Mouse (Mus musculus) heart, postnatal 4 days (tissue): ENCODE measurements around the gene Pdcd4. TPM values are rescaled to one million over a fixed set of nuclear protein-coding genes. Genes with fewer than 3 reads are reported as not detected.
"Not testable (repeated sequence)": the region's sequence is repeated elsewhere in the genome, so short reads cannot be mapped to it uniquely, and the experiment has no call there.

Experiments
- DNase-seq: peaks from one replicate; pipeline ENCODE4 v3.0.0; 2021
- total RNA-seq, 2 experiments: library from RNA; stranded (reverse); gene quantifications; 2 replicates each; pipeline ENCODE4 v1.2.3; 2021

The Pdcd4 gene
- total RNA-seq, 2 experiments from 2014 or later, result 19.9 to 22.3 TPM

DNA sequence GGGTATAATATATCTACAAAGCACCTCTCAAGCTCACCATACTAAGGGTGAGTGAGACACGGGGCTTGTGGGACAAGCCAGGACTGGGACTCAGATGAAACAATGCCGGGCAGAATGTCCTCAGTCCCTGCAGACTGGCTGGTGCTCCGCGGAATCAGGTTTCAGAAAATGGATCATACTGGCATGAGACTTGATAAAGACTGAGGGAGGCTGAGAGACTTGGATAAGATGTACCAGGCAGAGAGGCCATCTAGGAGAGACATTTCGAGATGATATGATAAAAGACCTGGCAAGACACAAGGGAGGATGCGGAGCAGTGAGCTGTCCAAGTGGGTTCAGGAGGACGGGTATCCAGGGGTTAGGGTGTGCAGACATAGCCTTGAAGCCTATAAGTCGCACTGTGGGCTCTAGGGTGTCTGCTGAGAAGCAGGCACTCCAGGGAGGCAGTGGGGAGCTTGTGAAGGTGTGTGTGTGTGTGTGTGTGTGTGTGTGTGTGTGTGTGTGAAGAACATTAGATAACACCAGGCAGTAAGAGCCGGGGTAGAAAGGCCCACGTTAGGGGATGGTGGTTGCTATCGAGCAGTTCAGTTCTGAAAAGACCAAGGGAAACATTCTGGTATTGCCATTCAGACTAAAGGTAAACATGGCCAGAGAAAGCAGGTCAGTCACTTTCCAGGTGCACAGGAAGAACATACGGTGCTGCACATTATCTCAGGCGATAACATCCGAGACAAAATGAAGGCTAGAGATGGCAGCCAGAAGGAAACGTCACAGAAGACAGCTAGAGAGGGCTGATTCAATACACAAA lies 10.1 kb downstream of the Pdcd4 start:
- DNase-seq, result no peak

DNA sequence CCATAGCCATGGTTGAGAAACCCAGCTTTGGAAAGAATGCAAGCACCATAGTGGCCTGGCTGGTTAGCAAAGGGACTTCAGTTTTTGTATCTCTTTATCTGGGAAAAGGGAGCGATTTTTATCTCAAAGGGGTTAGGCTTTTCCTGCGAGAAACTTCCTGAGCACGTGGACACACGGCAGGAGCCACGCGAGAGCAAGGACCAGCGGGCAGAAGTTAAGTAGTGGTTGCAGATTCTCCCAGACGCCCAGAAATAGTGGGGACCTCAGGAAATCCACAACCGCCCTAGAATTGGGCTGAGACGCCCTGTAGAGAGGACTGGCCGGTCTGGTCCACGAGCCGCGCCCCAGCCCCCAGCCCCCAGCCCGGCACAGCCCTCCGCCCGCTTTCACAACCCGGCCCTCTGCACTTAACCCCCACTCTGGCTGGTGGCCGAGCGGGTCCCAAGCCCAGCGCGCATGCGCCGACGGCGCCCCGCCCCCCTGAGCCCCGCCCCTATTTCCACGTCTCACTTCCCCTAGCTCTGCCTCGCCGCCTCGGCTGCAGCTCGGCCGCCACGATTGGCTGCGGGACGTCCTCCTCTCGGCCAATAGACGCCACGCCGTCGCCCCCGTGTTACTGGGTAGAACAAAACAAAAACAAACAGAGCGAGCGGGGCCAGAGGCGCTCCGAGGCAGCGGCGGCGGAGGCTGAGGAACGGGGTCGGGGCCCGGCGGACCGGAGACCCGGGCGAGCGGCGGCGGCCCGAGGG lies 10.9 kb downstream of the Pdcd4 start:
- DNase-seq, result peak; percentile 95

DNA sequence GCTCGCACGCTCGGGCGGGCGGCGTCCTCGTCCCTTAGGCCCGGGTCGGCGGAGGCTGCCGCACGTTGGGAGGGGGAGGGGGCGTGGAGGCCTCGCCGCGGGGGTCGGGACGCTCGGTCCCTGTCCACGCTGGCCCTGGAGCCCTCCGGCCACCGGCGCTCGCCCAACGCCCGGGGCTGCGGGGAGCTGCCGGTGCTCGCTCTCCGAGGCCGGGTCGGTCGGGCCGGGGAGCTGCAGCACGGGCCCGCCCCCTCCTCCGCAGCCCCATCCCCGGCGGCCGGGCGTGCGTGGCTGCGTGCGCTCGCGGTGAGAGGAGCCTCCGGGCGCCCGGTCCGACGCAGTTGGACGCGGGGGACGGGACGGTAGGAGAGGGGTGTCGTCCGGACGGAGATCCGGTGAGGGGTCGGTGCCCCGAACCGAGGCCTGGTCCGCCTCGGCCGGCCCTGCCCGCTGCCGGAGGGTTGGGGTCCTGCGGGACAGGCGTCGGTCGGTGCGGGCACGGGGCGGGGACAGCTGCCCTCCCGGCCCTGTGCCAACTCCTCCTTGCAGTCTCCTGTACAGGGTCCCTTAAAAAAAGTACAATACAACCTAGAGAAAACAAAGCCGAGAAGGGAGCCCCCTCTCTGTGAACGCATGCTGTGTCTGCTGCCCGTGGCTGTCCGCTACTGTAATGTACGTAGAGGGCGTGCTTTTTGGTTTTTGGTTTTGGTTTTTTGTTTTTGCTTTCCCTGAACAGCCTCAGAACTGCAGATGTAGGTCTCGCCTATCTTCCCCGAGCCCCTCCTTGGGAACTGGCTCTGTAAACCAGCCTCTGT lies 11.7 kb downstream of the Pdcd4 start:
- peak; percentile 59 for DNase-seq

DNA sequence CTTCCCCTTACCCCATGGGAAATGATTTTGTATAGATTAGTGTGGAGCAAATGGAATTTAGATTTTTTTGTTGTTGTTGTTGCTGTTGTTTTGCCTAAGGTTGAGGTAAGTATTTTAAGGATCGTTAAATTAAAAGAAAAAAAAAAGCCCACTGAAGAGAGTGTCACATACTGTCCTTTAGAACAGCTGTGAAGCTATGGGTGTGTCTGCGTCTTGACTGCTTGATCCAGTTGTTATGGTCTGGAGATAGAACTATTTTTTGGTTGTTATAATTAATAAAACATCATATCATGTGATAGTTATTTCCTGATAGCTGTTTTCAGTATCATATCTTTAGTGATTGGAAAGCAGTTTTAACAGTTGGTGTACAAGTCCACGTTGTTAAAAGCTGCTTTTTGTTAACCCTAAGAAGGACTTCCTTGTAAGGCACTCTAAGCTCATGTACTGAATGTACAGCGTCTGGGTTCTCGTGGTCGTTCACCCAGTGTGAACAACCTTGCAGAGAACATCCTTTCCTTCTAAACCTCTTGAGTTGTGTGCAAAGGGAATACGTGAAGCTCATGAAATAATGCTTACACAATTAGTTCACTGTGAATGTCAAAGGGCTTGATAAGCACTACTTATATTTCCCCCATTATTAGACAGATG lies 12.9 kb downstream of the Pdcd4 start:
- DNase-seq, result no peak

DNA sequence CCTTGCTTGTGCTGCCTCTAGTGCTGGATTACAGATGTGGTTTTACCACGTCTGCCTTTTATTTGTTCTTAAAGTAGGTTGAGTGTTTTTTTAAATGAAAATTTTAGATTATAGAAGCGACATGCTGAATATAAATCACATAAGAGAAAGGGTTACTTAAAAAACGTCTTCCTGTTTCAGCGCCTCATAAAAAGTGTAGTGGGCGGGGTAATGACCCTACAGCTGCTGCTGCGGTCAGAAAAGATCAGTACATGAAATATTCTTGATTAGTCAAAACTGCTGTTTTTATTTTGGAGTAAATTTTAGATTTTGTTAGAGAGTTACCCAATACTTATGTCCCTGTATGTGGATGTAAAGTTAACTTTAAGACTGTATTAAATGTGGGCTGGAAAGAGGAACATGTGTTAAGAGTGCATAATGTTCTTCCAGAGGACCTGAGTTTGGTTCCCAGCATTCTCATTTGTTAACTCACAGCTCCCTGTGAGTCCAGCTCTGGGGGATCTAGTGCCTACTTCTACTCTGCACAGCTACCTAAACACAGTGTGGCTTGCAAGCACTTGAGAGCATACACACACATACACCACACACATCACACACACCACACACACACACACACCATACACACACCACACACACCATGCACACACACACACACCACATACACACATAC lies 14.1 kb downstream of the Pdcd4 start:
- no peak for DNase-seq

DNA sequence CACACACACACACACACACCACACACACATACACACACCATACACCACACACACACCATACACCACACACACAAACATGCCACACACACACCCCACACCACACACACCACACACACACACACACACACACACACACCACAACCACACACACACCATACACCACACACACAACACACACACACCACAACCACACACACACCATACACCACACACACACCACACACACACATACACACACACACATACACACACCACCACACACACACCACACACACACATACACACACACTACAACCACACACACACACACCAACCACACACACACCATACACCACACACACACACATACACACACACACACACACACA lies 14.7 kb downstream of the Pdcd4 start:
- not testable (repeated sequence) for DNase-seq

DNA sequence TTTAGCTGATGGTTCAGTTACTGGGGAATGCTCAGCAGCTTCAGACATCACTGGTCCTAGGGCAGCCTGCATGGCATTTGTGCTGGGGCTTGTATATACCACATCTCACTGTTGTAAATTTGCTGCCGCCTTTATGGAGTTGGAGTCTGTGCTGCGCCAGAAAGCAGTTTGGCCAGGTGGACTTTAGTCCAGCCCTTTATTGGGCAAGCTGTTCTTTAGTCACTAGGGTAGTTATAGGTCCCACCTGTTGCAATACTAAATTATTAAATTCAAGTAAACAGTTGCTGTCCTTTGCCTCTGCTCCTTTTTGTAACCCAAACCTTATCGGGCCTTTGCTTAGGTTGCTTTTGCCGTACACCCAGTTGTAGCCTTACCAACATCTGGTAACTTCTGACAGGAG lies 22.9 kb downstream of the Pdcd4 start:
- DNase-seq, result no peak

DNA sequence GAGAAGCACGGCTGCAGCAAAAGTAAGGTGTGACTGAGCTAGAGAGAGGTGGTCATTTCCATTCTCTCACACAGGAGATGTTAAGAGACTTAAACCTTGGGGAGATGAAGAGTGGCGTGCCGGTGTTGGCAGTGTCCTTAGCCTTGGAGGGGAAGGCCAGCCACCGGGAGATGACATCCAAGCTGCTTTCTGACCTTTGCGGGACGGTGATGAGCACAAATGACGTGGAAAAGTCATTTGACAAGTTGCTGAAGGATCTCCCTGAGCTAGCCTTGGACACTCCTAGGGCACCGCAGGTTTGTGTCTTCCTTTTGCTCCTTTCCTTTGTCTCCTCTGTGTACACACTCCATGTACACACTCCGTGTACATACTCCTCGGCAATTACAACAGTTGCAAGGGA lies 27.5 kb downstream of the Pdcd4 start:
- no peak for DNase-seq

DNA sequence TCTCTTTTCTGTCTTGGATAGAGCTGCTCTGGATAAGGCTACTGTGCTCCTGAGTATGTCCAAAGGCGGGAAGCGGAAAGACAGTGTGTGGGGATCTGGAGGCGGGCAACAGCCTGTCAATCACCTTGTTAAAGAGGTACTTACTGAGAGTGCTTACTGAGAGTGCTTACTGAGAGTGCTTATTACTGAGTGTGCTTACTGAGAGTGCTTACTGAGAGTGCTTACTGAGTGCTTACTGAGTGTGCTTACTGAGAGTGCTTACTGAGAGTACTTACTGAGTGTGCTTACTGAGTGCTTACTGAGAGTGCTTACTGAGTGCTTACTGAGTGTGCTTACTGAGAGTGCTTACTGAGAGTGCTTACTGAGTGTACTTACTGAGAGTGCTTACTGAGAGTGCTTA lies 30.0 kb downstream of the Pdcd4 start:
- DNase-seq, result not testable (repeated sequence)

DNA sequence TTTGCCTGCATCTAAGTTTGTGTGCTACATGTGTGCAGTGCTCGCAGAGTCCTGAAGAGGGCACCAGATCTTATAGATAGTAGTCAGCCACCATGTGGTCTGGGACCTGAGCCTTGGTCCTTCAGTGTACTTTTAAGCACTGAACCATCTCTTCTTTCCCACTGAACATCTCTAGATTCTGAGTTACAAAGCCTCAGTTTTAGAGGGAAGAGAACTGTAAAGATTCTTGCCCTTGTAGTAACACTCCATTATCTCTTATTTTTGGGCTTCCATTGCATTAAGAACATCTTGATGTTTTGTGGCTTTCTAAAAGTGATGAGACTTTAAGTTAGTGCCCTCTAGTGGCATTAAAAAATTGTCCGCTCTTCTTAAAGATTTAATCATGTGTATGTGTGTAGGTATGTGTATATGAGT lies 33.3 kb downstream of the Pdcd4 start:
- DNase-seq, result no peak

DNA sequence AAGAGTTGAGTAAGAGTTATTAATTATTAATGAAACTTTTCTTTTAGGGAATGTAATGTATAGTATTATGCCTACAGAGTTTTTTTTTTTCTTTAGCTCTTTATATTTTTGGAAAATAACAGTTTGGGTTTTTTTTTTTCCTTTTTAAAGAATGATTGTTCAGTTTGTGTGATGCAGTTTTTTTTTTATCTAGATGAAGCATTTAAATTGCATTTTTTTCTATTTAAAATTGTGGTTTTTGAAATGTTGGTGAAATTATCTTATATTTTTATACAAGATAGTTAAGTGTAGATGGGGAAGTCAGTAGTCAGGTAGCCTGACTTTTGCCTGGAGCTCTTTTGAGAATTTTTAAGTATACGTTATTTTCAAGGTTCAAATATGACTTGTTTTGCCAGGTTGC lies 34.7 kb downstream of the Pdcd4 start:
- no peak for DNase-seq

DNA sequence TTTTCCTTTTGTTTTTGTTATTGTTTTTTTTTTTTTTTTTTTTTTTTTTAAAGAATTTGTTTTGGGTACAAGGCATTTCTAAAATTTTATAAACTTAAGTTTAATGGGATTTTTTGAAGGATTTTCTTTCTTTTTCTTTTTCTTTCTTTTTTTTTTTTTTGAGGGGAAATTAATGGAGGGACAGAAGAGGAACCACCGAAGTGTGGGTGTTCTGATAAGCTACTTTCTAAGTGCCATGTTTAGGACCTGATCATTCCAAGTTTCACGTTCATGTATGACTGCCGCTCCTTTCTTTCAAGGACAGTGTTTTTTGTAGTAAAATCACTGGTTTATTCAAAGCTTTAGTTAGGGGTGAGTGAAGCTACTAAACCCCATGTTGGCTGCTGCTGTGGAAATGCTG lies 37.2 kb downstream of the Pdcd4 start:
- DNase-seq, result no peak

DNA sequence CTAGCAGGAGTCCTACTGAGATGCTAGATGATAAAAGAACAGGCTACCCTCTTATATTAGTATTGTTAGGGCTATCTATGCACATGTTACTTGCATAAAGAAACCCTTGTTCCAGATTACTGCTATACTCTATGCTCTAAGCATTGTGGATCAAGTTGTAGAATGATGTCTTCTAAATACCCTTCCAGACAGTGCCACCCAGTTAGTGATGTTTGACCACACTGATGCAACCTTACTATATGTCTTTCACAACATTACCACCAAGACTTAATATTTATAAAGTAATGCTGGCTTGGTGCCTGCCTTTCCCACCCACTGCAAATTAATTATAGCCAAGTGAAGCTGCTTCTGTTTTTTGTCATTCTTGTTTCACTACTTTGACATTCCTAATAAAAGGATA lies 41.0 kb downstream of the Pdcd4 start:
- DNase-seq, result no peak

DNA sequence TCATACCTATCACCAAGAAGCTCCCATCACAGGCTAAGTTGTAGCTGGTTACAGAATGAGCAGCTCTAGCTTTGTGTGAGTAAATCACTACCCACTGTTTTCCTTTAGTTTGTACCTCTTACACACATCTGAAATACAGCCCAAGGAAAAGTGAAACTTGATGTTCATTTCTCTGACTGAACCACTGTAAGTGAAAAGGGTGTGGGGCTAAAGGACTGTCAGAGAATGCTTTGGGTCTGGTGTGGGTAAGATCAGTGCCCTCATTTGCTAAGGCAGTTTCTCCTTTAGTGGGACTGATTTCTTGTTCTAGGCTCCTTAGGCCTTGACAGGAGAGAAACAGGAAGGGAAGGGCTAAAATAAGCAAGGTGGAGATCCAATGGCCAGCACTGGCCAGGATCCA lies 42.0 kb downstream of the Pdcd4 start:
- no peak for DNase-seq

DNA sequence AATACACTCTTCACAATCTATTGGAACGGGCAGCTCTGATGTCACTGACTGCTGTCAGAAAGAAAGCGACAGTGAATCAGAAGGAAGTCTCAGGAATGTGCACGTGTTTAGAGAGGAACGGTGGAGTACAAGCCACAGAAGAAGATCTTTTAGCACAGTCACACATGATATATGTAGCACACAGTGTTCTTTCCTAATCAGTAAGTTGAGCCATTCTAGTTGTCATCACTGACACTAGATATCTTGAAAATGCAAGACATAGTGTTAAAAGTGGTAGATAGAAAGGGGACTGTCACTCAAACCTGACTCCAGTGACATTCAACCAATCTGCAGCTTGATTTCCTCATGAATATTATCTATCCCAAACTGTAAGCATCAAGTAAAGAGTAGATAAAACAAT lies 47.4 kb downstream of the Pdcd4 start:
- DNase-seq, result no peak

DNA sequence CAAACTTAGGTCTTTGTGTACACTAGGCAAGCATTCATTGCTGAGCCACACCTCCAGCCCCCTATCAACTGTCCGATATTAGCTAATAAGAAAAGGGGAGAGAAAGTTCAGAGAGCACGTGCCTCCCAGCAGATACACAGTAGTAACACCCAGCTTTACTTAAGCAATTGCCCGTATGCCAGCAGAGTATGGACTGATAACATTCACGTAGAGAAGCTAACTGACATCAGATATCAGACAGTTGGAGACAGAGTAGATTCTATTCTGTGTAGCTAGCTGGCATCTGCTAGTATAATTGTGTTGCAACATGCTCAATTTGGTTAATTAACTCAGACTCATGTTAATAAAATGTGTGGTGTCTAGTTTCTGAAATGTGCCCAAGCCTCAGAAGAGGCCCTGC lies 49.1 kb downstream of the Pdcd4 start:
- no peak for DNase-seq

DNA sequence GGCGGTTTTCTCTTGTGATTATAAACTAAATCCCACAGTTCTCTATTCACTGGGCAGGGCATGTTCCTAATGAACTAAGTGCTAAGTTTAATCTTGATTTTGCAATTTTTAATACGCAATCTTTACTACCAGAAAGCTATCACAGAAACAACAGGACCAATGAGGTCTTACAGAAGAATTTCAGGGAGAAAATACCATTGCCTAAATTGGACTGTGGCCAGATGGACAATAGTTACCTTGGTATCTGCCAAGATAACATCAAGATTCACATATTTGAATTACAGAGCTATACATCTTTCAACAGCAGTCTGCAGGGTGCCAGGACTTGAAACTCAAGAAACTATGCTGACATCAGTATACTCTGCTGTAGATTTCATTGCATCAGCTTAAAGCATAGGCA lies 50.3 kb downstream of the Pdcd4 start:
- no peak for DNase-seq

DNA sequence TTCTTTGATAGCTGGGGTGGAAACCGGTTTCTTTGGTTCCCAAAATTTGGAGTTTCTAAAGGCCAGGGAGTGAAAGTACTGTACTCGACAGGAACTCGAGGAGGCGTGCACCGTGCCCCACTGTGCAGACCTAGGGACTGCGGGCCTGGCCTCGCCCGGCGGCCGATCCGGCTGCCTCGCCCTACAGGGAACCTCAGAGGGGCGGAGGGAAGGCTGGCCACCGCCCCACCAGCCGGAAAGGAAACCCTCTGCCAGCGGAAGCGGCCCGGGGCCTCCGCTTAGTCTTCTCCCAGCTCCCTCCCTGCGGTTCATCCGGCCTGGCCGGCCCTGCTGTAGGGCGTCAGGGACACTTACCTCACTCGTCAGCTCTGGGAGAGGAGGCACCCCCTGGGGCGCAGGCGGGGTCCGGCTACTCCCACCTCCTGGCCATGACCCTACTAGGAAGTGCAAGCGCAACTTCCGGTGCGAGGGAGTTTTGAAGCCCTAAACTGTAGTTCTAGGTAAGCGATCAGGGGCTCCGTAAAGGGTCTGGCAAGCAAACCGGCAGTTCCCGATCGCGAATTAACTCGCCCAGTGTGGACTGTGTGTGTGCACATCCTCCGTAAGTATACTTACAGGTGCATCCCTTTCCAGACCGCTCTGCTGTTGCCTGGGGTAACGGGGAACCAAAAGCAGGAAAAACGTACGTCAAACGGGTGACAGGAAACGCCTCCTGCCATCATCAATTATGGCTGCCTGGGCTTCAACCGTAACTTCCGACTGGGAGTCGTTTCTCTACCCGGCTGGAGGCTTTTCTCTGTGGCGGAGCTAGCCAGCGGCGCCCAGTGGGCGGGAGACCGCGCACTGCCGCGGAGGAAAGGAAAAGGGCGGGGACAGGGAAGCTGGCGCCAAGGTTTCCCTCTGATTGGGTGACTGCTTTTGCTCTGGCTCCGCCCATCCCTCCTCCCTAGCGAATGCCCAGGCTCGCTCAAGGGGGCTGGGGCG lies 52.1 kb downstream of the Pdcd4 start, which contains the start of the genes Shoc2 and Bbip1:
Gene Shoc2, plus strand, starts transcription at position 505 of the 984 bp plus-strand sequence.
Gene Bbip1, minus strand, starts transcription at position 826 of the 984 bp plus-strand sequence.
- DNase-seq, result peak; percentile 98

DNA sequence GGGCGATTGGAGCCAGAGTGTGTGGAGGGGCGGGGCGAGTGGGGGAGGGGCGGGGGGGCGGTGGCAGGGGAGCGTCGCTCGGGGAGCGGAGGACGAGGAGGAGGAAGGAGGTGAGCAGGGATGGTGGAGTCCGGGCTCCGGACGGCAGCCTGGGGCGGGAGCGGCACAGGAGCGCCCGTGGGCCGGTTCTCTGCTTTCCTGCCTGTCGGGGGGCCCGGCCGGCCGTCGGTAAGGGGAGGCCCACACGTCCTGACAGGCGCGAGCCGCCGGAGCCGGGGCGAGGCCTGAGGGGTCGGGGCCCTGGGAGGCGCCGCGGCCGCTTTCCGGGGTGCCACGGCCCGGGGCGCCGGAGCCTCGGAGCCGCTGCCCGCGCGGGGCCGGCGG lies 52.7 kb downstream of the Pdcd4 start:
- DNase-seq, result no peak

DNA sequence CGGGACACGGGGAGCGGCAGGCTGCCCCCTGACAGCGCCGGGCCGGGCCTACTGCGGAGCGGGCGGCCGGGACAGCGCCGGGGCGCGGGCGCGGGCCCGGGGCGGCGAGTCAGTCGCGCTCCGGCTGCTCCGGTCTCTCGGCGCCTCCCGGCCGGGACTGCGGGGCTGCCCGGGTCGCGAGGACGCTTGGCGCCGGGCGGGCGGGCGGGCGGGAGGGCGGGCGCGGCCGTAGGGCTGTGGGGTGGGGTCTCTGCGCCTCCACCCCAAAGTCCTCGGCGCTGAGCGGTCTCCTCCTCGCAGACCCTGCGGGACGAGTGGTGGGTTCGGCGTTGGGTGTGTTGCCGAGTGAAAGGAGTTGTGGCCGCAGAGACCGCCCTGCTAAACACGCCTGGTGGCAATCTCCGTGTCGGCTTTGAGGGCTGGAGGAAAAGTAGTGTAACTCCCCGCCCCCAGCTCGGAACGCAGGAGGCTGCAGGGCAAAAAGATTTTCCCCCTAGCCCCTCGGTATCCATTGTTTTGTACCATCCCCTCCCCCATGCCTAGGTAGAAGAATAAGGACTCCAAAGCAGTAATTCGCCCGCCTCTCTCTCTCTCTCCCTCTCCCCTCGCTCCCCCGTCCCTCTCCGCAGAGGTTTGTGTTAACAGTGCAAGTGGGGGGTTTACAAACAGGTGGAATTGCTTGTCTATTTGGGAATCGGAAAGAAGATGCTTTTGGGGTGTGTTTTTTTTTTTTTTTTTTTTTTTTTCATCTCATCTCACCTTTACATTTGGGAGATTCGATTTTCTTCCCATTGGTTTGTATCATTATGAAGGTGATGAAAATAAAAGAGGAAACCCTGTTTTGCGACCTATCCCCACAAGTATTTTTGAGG lies 53.4 kb downstream of the Pdcd4 start:
- peak; percentile 62 for DNase-seq
